Mouse (Mus musculus): ENCODE results near the gene Pou2f2.

DNA sequence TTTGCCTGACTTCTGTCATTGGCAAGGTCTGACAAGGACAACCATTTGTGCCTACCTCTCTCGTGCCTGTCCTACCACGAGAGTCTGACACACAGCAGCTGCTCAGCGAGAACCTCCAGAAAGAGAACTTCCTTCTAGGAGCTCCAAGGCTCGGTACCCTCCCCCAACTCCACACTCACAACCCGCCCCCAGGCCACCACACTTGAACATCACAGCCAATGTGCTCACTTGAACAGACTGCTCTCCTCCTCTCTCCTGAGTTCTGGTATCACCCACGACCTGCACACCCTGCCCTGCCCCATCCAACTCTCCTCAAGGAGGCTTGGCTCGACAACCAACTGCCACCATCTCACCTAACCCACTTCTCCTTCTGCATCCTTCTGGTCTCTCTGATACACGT is 115.6 kb downstream of the Pou2f2 start:
- TF ChIP-seq CTCF (IDR thresholded peaks at IDR 0.05; ENCODE audit: low read depth) (no peak), EP300 (optimal IDR thresholded peaks at IDR 0.05) (no peak)
